Mouse (Mus musculus) heart, adult 9 months (tissue): ENCODE results near the gene Olfr541.
"Not testable (repeated sequence)": the region's sequence is repeated elsewhere in the genome, so short reads cannot be mapped to it uniquely, and the experiment has no call there.

ENCODE experiments used
- DNase-seq, 2 experiments: peaks; one replicate each; pipeline ENCODE4 v3.0.0; 2022; ENCODE audit warnings: low spot score in 2 of 2

The Olfr541 gene

GRCm38 (mm10) chr7:140696967-140697366 lies at the start of gene Olfr541:
Gene Olfr541 (plus strand): TSS chr7:140697267.
- no peak for DNase-seq

- DNase-seq = no peak
Measured at GRCm38 (mm10) chr7:140659630-140660029, 37.4 kb upstream of the Olfr541 start, which contains the start of gene Olfr539. Gene Olfr539 (plus strand): TSS chr7:140659930.

- not testable (repeated sequence) for DNase-seq
Measured at GRCm38 (mm10) chr7:140670693-140671092, 26.4 kb upstream of the Olfr541 start.

GRCm38 (mm10) chr7:140675863-140676262 lies 21.2 kb upstream of the Olfr541 start:
- DNase-seq = no peak

- DNase-seq = not testable (repeated sequence)
Measured at GRCm38 (mm10) chr7:140679591-140679990, 17.5 kb upstream of the Olfr541 start.

GRCm38 (mm10) chr7:140681651-140682050 lies 15.4 kb upstream of the Olfr541 start, which contains the start of gene Olfr45:
Gene Olfr45 (plus strand): TSS chr7:140681951.
- DNase-seq = no peak

- DNase-seq = no peak
Measured at GRCm38 (mm10) chr7:140706348-140706747, 9.3 kb downstream of the Olfr541 start.

- DNase-seq = no peak
Measured at GRCm38 (mm10) chr7:140707536-140708284, 10.6 kb downstream of the Olfr541 start.

- DNase-seq = no peak
Measured at GRCm38 (mm10) chr7:140717155-140718055, 20.3 kb downstream of the Olfr541 start.

GRCm38 (mm10) chr7:140721095-140721494 lies 24.0 kb downstream of the Olfr541 start:
- no peak for DNase-seq

GRCm38 (mm10) chr7:140725558-140725957 lies 28.5 kb downstream of the Olfr541 start:
- DNase-seq = no peak

- DNase-seq = no peak
Measured at GRCm38 (mm10) chr7:140733162-140733561, 36.1 kb downstream of the Olfr541 start.

GRCm38 (mm10) chr7:140747402-140747801 lies 50.3 kb downstream of the Olfr541 start:
- DNase-seq = no peak

- no peak for DNase-seq
Measured at GRCm38 (mm10) chr7:140748116-140748826, 51.2 kb downstream of the Olfr541 start.

GRCm38 (mm10) chr7:140748827-140749160 lies 51.7 kb downstream of the Olfr541 start:
- no peak for DNase-seq

- no peak for DNase-seq
Measured at GRCm38 (mm10) chr7:140754556-140754955, 57.5 kb downstream of the Olfr541 start.
